Comparison of ENCODE assay signal across 8 mouse cellular contexts in genomic region chr14:26638708-26639084, GRCm38 (mm10). TPM values are rescaled to one million over a fixed set of nuclear protein-coding genes. Genes with fewer than 3 reads are reported as not detected.
DNase-seq lines count a peak whose midpoint lies in the region; ATAC-seq and TF ChIP-seq lines count a peak whose summit lies in the region.

No protein-coding gene starts in this region.

- no peaks in the 10 kb centered on the region for H3K9me3 ChIP-seq in embryonic facial prominence, embryonic 10.5 days
- H3K9me3 ChIP-seq in intestine, embryonic 16.5 days (ENCODE audit: control insufficient read depth, low read length) = no peaks in the 10 kb centered on the region
- no peaks in the 10 kb centered on the region for H3K9me3 ChIP-seq in limb, embryonic 15.5 days
- H3K9me3 ChIP-seq in midbrain, embryonic 15.5 days = no peaks in the 10 kb centered on the region

- no peak for TF ChIP-seq CTCF in spleen, adult 2 months (IDR thresholded peaks at IDR 0.05; ENCODE audit: extremely low read depth, insufficient read depth, insufficient read length, insufficient replicate concordance)

- DNase-seq in cerebellum, adult 9-11 months = peak; percentile 65
- DNase-seq in cerebellum, adult 8-10 months = no peak
- peak; percentile 75 for DNase-seq in embryonic facial prominence, embryonic 10.5 days (ENCODE audit: low spot score)
- peak; percentile 17 to 55 for DNase-seq in spleen, adult 2 months (ENCODE audit: low read depth in 1 of 2, low spot score in 2 of 2)

- peak overlapping the region; percentile 59 for H3K4me2 ChIP-seq in intestine, embryonic 16.5 days (ENCODE audit: low read depth, low read length)
- H3K4me2 ChIP-seq in limb, embryonic 15.5 days = peak overlapping the region; percentile 61
- H3K4me2 ChIP-seq in midbrain, embryonic 15.5 days = peak overlapping the region; percentile 89

- peak overlapping the region; percentile 97 for H3K9ac ChIP-seq in intestine, embryonic 16.5 days (ENCODE audit: low read depth, low read length)
- peak overlapping the region; percentile 86 for H3K9ac ChIP-seq in limb, embryonic 15.5 days
- peak overlapping the region; percentile 92 for H3K9ac ChIP-seq in midbrain, embryonic 15.5 days

- WGBS in embryonic facial prominence, embryonic 10.5 days = under 1% methylated on average over 16 of the region's 16 CpGs
- WGBS in intestine, embryonic 16.5 days = 0% methylated on average over 16 of the region's 16 CpGs
- whole genome bisulfite sequencing in limb, embryonic 15.5 days = 0% methylated on average over 16 of the region's 16 CpGs
- WGBS in midbrain, embryonic 15.5 days = under 1% methylated on average over 16 of the region's 16 CpGs
- 0% methylated on average over 16 of the region's 16 CpGs for WGBS in spleen, adult 2 months

- H3K4me1 ChIP-seq in embryonic facial prominence, embryonic 10.5 days = peaks cover 17% of the 10 kb centered on the region
- H3K4me1 ChIP-seq in intestine, embryonic 16.5 days (ENCODE audit: control insufficient read depth, insufficient read depth, low read length) = peaks cover 2% of the 10 kb centered on the region; the same call in 1 of the 2 replicates
- H3K4me1 ChIP-seq in limb, embryonic 15.5 days = peaks cover 10% of the 10 kb centered on the region; the same call in 1 of the 2 replicates
- peaks cover 25% of the 10 kb centered on the region for H3K4me1 ChIP-seq in midbrain, embryonic 15.5 days
- H3K4me1 ChIP-seq in spleen, adult 2 months (ENCODE audit: control insufficient read depth, insufficient read depth, insufficient read length) = peaks cover 3% of the 10 kb centered on the region; the same call in 1 of the 2 replicates

- no peaks in the 10 kb centered on the region for H3K27me3 ChIP-seq in embryonic facial prominence, embryonic 10.5 days (replicated peaks; ENCODE audit: low read depth, poor library complexity, severe bottlenecking)
- no peaks in the 10 kb centered on the region for H3K27me3 ChIP-seq in intestine, embryonic 16.5 days (replicated peaks; ENCODE audit: control insufficient read depth, insufficient read depth, low read length)
- no peaks in the 10 kb centered on the region for H3K27me3 ChIP-seq in limb, embryonic 15.5 days
- no peaks in the 10 kb centered on the region for H3K27me3 ChIP-seq in midbrain, embryonic 15.5 days (replicated peaks)
- H3K27me3 ChIP-seq in spleen, adult 2 months (ENCODE audit: control insufficient read depth, insufficient read depth, low read length) = no peaks in the 10 kb centered on the region

- H3K4me3 ChIP-seq in embryonic facial prominence, embryonic 10.5 days = peak overlapping the region; percentile 94
- peak overlapping the region; percentile 85 for H3K4me3 ChIP-seq in intestine, embryonic 16.5 days (ENCODE audit: low read length)
- H3K4me3 ChIP-seq in limb, embryonic 15.5 days = peak overlapping the region; percentile 77
- H3K4me3 ChIP-seq in midbrain, embryonic 15.5 days = peak overlapping the region; percentile 98
- peak overlapping the region; percentile 90 for H3K4me3 ChIP-seq in spleen, adult 2 months (ENCODE audit: extremely low read depth, insufficient read depth, insufficient read length)

- peak overlapping the region; percentile 96 for H3K27ac ChIP-seq in embryonic facial prominence, embryonic 10.5 days (replicated peaks)
- peak overlapping the region; percentile 98 for H3K27ac ChIP-seq in intestine, embryonic 16.5 days (ENCODE audit: low read length)
- peak overlapping the region; percentile 98 for H3K27ac ChIP-seq in limb, embryonic 15.5 days
- H3K27ac ChIP-seq in midbrain, embryonic 15.5 days = peak overlapping the region; percentile 96
- peak overlapping the region; percentile 95 for H3K27ac ChIP-seq in spleen, adult 2 months (ENCODE audit: insufficient read depth, low read length)

- TF ChIP-seq POLR2A in spleen, adult 2 months (IDR thresholded peaks at IDR 0.05; ENCODE audit: low read depth, low read length) = no peak

- peak; percentile 38 for ATAC-seq in granulocyte monocyte progenitor cell, adult 5-6 weeks (replicated peaks; ENCODE audit: poor library complexity, severe bottlenecking)
- ATAC-seq in intestine, embryonic 16.5 days = peak; percentile 52
- ATAC-seq in limb, embryonic 15.5 days (ENCODE audit: insufficient number of reproducible peaks, low FRiP score, low TSS enrichment, low read depth) = no peak
- peak; percentile 10 for ATAC-seq in midbrain, embryonic 15.5 days (replicated peaks)

- H3K36me3 ChIP-seq in embryonic facial prominence, embryonic 10.5 days (replicated peaks) = peaks cover 6% of the 10 kb centered on the region
- H3K36me3 ChIP-seq in intestine, embryonic 16.5 days (ENCODE audit: control insufficient read depth, insufficient read depth, low read length) = no peaks in the 10 kb centered on the region
- no peaks in the 10 kb centered on the region for H3K36me3 ChIP-seq in limb, embryonic 15.5 days
- no peaks in the 10 kb centered on the region for H3K36me3 ChIP-seq in midbrain, embryonic 15.5 days (replicated peaks)
- no peaks in the 10 kb centered on the region for H3K36me3 ChIP-seq in spleen, adult 2 months (ENCODE audit: control insufficient read depth, insufficient read depth, low read length)

RNA-seq across cellular contexts. Expression of gene Arf4, which starts 0.8 kb away (rescaled TPM):
- 501 and 504 TPM in 2 replicates for polyA plus RNA-seq in embryonic facial prominence, embryonic 10.5 days (2016; fragmentation: Nextera tagmentation; extraction: Ambion mirVana)
- 238 and 255 TPM in 2 replicates for total RNA-seq in granulocyte monocyte progenitor cell, adult 5-6 weeks (2014; fragmentation: Nextera tagmentation)
- 85.9 and 123 TPM in 2 replicates for total RNA-seq in granulocyte monocyte progenitor cell, adult 5-6 weeks (2017)
- 615 and 619 TPM in 2 replicates for polyA plus RNA-seq in intestine, embryonic 16.5 days (2015; fragmentation: Nextera tagmentation; extraction: Ambion mirVana)
- 712 and 733 TPM in 2 replicates for polyA plus RNA-seq in limb, embryonic 15.5 days (2015; fragmentation: Nextera tagmentation; extraction: Ambion mirVana)
- 501 and 512 TPM in 2 replicates for polyA plus RNA-seq in midbrain, embryonic 15.5 days (2015; fragmentation: Nextera tagmentation; extraction: Ambion mirVana)
- 69.6 and 85.6 TPM in 2 replicates for polyA plus RNA-seq in spleen, adult 2 months (2012; rRNA removed)

RNA-seq across cellular contexts. Expression of gene Pde12, which starts 31.0 kb away (rescaled TPM):
- polyA plus RNA-seq in embryonic facial prominence, embryonic 10.5 days (2016; fragmentation: Nextera tagmentation; extraction: Ambion mirVana) = 11.6 and 12.5 TPM in 2 replicates
- 10.3 and 12.2 TPM in 2 replicates for total RNA-seq in granulocyte monocyte progenitor cell, adult 5-6 weeks (2014; fragmentation: Nextera tagmentation)
- total RNA-seq in granulocyte monocyte progenitor cell, adult 5-6 weeks (2017) = 12.4 and 14.5 TPM in 2 replicates
- polyA plus RNA-seq in intestine, embryonic 16.5 days (2015; fragmentation: Nextera tagmentation; extraction: Ambion mirVana) = 8.9 and 9.8 TPM in 2 replicates
- 10.0 and 10.7 TPM in 2 replicates for polyA plus RNA-seq in limb, embryonic 15.5 days (2015; fragmentation: Nextera tagmentation; extraction: Ambion mirVana)
- polyA plus RNA-seq in midbrain, embryonic 15.5 days (2015; fragmentation: Nextera tagmentation; extraction: Ambion mirVana) = 12.7 and 13.0 TPM in 2 replicates
- 4.0 and 6.2 TPM in 2 replicates for polyA plus RNA-seq in spleen, adult 2 months (2012; rRNA removed)

RNA-seq across cellular contexts. Expression of gene Dnah12, which starts 54.4 kb away (rescaled TPM):
- not detected in 2 replicates for polyA plus RNA-seq in embryonic facial prominence, embryonic 10.5 days (2016; fragmentation: Nextera tagmentation; extraction: Ambion mirVana)
- 0.09 TPM in 1 of 2 replicates, not detected in the other for total RNA-seq in granulocyte monocyte progenitor cell, adult 5-6 weeks (2014; fragmentation: Nextera tagmentation)
- total RNA-seq in granulocyte monocyte progenitor cell, adult 5-6 weeks (2017) = 0.04 and 0.10 TPM in 2 replicates
- 0.06 and 0.07 TPM in 2 replicates for polyA plus RNA-seq in intestine, embryonic 16.5 days (2015; fragmentation: Nextera tagmentation; extraction: Ambion mirVana)
- 0.04 and 0.07 TPM in 2 replicates for polyA plus RNA-seq in limb, embryonic 15.5 days (2015; fragmentation: Nextera tagmentation; extraction: Ambion mirVana)
- 0.14 and 0.28 TPM in 2 replicates for polyA plus RNA-seq in midbrain, embryonic 15.5 days (2015; fragmentation: Nextera tagmentation; extraction: Ambion mirVana)
- 0.02 and 0.06 TPM in 2 replicates for polyA plus RNA-seq in spleen, adult 2 months (2012; rRNA removed)
